Comparison of ENCODE assay signal across 11 mouse cellular contexts in the genomic region with DNA sequence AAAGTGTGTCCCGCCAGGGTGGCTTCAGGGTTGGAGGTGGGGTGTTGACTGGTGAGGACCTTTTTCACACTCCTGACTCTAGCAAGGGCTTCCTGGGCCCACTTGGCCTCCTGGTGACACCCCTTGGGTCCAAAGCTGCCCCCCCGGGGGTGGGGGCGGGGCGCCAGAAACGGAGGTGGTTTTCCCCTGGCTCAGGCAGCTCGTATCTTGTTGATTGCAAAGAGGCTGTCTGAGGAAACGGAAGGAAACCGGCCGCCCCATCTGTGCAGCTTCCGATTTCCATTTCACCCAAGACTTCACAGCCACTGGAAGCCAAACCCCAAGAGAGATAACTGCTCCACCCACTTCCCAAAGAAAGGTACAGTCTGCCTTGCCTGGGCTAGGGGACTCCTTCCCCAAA. TPM values are rescaled to one million over a fixed set of nuclear protein-coding genes. Genes with fewer than 3 reads are reported as not detected.
DNase-seq lines count a peak whose midpoint lies in the region; ATAC-seq lines count a peak whose summit lies in the region.
"Had no signal": no experiment of that assay in that cellular context is flagged by ENCODE, and none has a peak within 500 bp of the region (broad histone marks: within the 10 kb centered on the region; RNA-seq: fewer than 3 reads in every experiment).

No protein-coding gene starts in this region.

- H3K4me2 ChIP-seq in heart, embryonic 14.5 days (ENCODE audit: low read length): no peak overlapping the region
- H3K4me2 ChIP-seq in heart, embryonic 11.5 days: no peak overlapping the region
- H3K4me2 ChIP-seq: limb, embryonic 12.5 days had no signal

- H3K4me1 ChIP-seq in heart, embryonic 14.5 days (ENCODE audit: control insufficient read depth in 2 of 2, insufficient read depth in 2 of 2, low read length in 2 of 2): peaks cover 16 to 22% of the 10 kb centered on the region in 2 experiments
- peaks cover 16% of the 10 kb centered on the region for H3K4me1 ChIP-seq in heart, embryonic 11.5 days (ENCODE audit: control insufficient read depth, insufficient read depth, low read length)
- peaks cover 85% of the 10 kb centered on the region for H3K4me1 ChIP-seq in megakaryocyte, embryonic 14.5 days

- no peak overlapping the region for H3K4me3 ChIP-seq in heart, embryonic 14.5 days (ENCODE audit: control insufficient read depth in 1 of 2, insufficient read depth in 1 of 2, low read depth in 1 of 2, low read length in 2 of 2)
- H3K4me3 ChIP-seq in heart, embryonic 11.5 days (ENCODE audit: low read depth, low read length): no peak overlapping the region
- peak overlapping the region; percentile 46 for H3K4me3 ChIP-seq in megakaryocyte, embryonic 14.5 days (replicated peaks)
- H3K4me3 ChIP-seq: limb, embryonic 12.5 days had no signal

- DNase-seq in induced T-regulatory cell, adult 2 months (ENCODE audit: low read depth): peak; percentile 92
- peak; percentile 81 for DNase-seq in thymus, postnatal 14 days
- no peak for DNase-seq in ovary, postnatal 36 days (ENCODE audit: low spot score)
- DNase-seq in retina, postnatal 1 day: no peak
- no peak for DNase-seq in urinary bladder, adult 2 months (ENCODE audit: low spot score)

- H3K27me3 ChIP-seq in heart, embryonic 14.5 days (ENCODE audit: control insufficient read depth, insufficient read depth, low read length): no peaks in the 10 kb centered on the region
- no peaks in the 10 kb centered on the region for H3K27me3 ChIP-seq in heart, embryonic 11.5 days (ENCODE audit: control insufficient read depth, insufficient read depth, low read length)
- peaks cover 22% of the 10 kb centered on the region for H3K27me3 ChIP-seq in megakaryocyte, embryonic 14.5 days (replicated peaks)
- H3K27me3 ChIP-seq: limb, embryonic 12.5 days had no signal

- H3K9me3 ChIP-seq in heart, embryonic 14.5 days (ENCODE audit: control insufficient read depth, low read length): no peaks in the 10 kb centered on the region
- H3K9me3 ChIP-seq in heart, embryonic 11.5 days (replicated peaks; ENCODE audit: control insufficient read depth, low read length): no peaks in the 10 kb centered on the region
- no peaks in the 10 kb centered on the region for H3K9me3 ChIP-seq in megakaryocyte, embryonic 14.5 days
- H3K9me3 ChIP-seq: limb, embryonic 12.5 days had no signal

- H3K36me3 ChIP-seq in heart, embryonic 14.5 days (ENCODE audit: control insufficient read depth, insufficient read depth, low read length): no peaks in the 10 kb centered on the region
- H3K36me3 ChIP-seq in heart, embryonic 11.5 days (ENCODE audit: control insufficient read depth, insufficient read depth, low read length): no peaks in the 10 kb centered on the region
- no peaks in the 10 kb centered on the region for H3K36me3 ChIP-seq in megakaryocyte, embryonic 14.5 days (replicated peaks; ENCODE audit: low read length)
- H3K36me3 ChIP-seq: limb, embryonic 12.5 days had no signal

- H3K9ac ChIP-seq in heart, embryonic 14.5 days (ENCODE audit: low read length): 0 out of 2 replicates have a peak overlapping the region, but pooled peaks have one; percentile 11
- no peak overlapping the region for H3K9ac ChIP-seq in heart, embryonic 11.5 days (ENCODE audit: low read depth, low read length)
- H3K9ac ChIP-seq: limb, embryonic 12.5 days had no signal

- H3K27ac ChIP-seq in heart, embryonic 14.5 days (replicated peaks in 1 of 2; ENCODE audit: control insufficient read depth in 1 of 2, insufficient read depth in 1 of 2, low read depth in 2 of 2, low read length in 2 of 2): no peak overlapping the region
- no peak overlapping the region for H3K27ac ChIP-seq in heart, embryonic 11.5 days (ENCODE audit: low read depth, low read length)
- H3K27ac ChIP-seq: limb, embryonic 12.5 days had no signal

- WGBS in heart, embryonic 14.5 days: 26% methylated on average over 10 of the region's 10 CpGs
- 25% methylated on average over 10 of the region's 10 CpGs for WGBS in heart, embryonic 11.5 days (ENCODE audit: insufficient replicate concordance)

- ATAC-seq in heart, embryonic 14.5 days (ENCODE audit: insufficient number of reproducible peaks, insufficient read depth, low FRiP score, low read depth): no peak
- ATAC-seq in heart, embryonic 11.5 days (replicated peaks; ENCODE audit: insufficient number of reproducible peaks, low FRiP score, low TSS enrichment): no peak

RNA-seq across cellular contexts. Expression of a gene that starts 58.1 kb away (rescaled TPM):
- polyA plus RNA-seq in heart, embryonic 14.5 days (2014; fragmentation: Nextera tagmentation; extraction: Ambion mirVana): 0.23 and 0.36 TPM in 2 replicates
- 0.20 TPM in 1 of 2 replicates, not detected in the other for polyA plus RNA-seq in heart, embryonic 11.5 days (2014; fragmentation: Nextera tagmentation; extraction: Ambion mirVana)
- 3.4 and 22.3 TPM in 2 replicates for polyA plus RNA-seq in megakaryocyte, embryonic 14.5 days (2012; ENCODE audit: insufficient read depth, low replicate concordance)
- polyA plus RNA-seq in urinary bladder, adult 2 months (2012; rRNA removed): 1.5 and 1.9 TPM in 2 replicates
- polyA plus RNA-seq: forebrain, embryonic 14.5 days; neural tube, embryonic 14.5 days had no signal

Comparison
In these comparisons a context has a peak if more than half of its experiments do, and no peak if none do; other contexts are left out.
1. DNase-seq: peak in induced T-regulatory cell, adult 2 months (single experiment) and thymus, postnatal 14 days (single experiment); none in ovary, postnatal 36 days (single experiment), retina, postnatal 1 day (single experiment) and urinary bladder, adult 2 months (single experiment).